Mouse (Mus musculus) megakaryocyte-erythroid progenitor cell, adult 5 weeks (primary cell): ENCODE results near the gene Slc1a7. TPM values are rescaled to one million over a fixed set of nuclear protein-coding genes. Genes with fewer than 3 reads are reported as not detected.

Source experiments
- polyA plus RNA-seq: library from polyadenylated mRNA; stranded (reverse); fragments of >175 nt; gene quantifications from 2 replicates; pipeline ENCODE4 v1.2.3, GENCODE M21; 2012

Slc1a7 gene
- polyA plus RNA-seq: not detected in 2 replicates

DNA sequence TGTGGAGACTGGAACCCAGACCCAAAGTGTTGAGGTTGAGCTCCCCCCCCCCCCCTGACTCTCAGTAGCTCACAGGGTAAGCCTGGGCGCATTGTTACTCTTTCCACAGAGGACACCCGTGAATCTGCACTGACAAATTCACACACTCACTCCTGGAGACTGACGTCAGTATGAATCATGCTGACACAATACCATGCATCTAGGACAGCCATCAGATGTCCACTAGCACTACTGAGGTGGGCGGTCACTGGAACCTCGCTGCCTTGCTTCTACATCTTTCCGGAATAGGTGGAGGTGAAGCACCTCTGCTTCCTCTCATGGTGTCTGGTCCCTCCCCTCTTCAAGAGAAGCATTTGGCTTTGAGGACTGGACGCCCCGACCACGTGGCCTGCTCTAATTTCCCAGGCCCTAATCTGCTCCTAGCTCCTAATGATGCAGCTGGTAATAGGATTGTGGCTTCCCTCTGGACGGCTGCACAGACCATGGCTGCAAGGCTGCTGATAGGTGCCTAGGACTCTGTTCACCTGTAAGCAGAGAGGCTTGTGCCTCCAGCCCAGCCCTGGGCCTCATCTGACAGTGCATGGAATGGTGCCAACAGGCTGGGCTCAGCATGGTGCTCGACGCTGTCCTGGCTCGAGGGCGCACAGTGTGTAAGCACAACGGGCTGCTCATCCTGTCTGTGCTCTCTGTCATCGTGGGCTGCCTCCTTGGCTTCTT, at the start of gene Slc1a7:
Gene Slc1a7, plus strand, starts transcription at position 367 of the 717 bp plus-strand sequence.

GRCm38 (mm10) chr4:107923145-107923802, 44.9 kb upstream of the Slc1a7 start, which contains the start of gene Cpt2:
TSS of gene Cpt2 (minus strand) at chr4:107923610.

Other genes starting within 250 kb of the Slc1a7 start
- 16.3 and 18.5 TPM in 2 replicates for gene Lrp8, start 166.1 kb upstream of the Slc1a7 start, polyA plus RNA-seq
- 5.9 and 8.4 TPM in 2 replicates for gene Magoh, start 88.6 kb upstream of the Slc1a7 start, polyA plus RNA-seq
- gene 0610037L13Rik, start 78.5 kb upstream of the Slc1a7 start, polyA plus RNA-seq: 4.6 and 5.3 TPM in 2 replicates
- 31.7 and 57.5 TPM in 2 replicates for gene Cpt2, start 44.7 kb upstream of the Slc1a7 start, polyA plus RNA-seq
- gene Podn, start 128.1 kb downstream of the Slc1a7 start, polyA plus RNA-seq: 0.02 TPM in 1 of 2 replicates, not detected in the other
- gene Scp2, start 176.7 kb downstream of the Slc1a7 start, polyA plus RNA-seq: 55.6 and 59.9 TPM in 2 replicates
- 0.78 and 0.85 TPM in 2 replicates for gene Echdc2, start 197.1 kb downstream of the Slc1a7 start, polyA plus RNA-seq
- gene Zyg11a, start 249.7 kb downstream of the Slc1a7 start, polyA plus RNA-seq: not detected in 2 replicates